Mouse (Mus musculus): ENCODE data around the gene Kcnip2.
A peak's percentile ranks its signal among the peaks of the same experiment; 100 is the strongest.

GRCm38 (mm10) chr19:45746153-45747020 is 69.5 kb downstream of the Kcnip2 start:
- TF ChIP-seq CTCF (IDR thresholded peaks at IDR 0.05; ENCODE audit: extremely low read depth, insufficient read length, insufficient replicate concordance, low read depth, low read length) (peak; percentile 94; the same call in 1 of the 2 replicates), POLR2A (IDR thresholded peaks at IDR 0.05; ENCODE audit: low read depth, low read length) (no peak)
